Mouse (Mus musculus) gastrocnemius, postnatal 10 days (tissue): ENCODE results near the gene Mapre3. TPM values are rescaled to one million over a fixed set of nuclear protein-coding genes. Genes with fewer than 3 reads are reported as not detected.

Experiments
- total RNA-seq, 2 experiments: library from RNA; stranded (reverse); gene quantifications; 2 replicates each; pipeline ENCODE4 v1.2.3; 2021

Gene Mapre3
- total RNA-seq, 2 experiments from 2014 or later, result 65.0 to 81.1 TPM

Other genes with a start within 250 kb of the Mapre3 start
- gene Kcnk3, start 226.5 kb upstream of the Mapre3 start, total RNA-seq, result 1 to 10 TPM; 1.2 to 1.8 TPM
- 10 to 100 TPM; 13.3 to 15.4 TPM for gene Slc35f6, start 166.7 kb upstream of the Mapre3 start, total RNA-seq
- gene Cenpa, start 147.9 kb upstream of the Mapre3 start, total RNA-seq, result 10 to 100 TPM; 16.7 to 17.2 TPM
- 1 to 10 TPM; 2.7 to 3.2 TPM for gene Dpysl5, start 103.1 kb upstream of the Mapre3 start, total RNA-seq
- gene Tmem214, start 53.4 kb downstream of the Mapre3 start, total RNA-seq, result 10 to 100 TPM; 40.4 to 46.9 TPM
- gene Agbl5, start 74.1 kb downstream of the Mapre3 start, total RNA-seq, result 1 to 10 TPM; 4.5 to 5.0 TPM
- gene Ost4, start 93.1 kb downstream of the Mapre3 start, total RNA-seq, result 100 to 1,000 TPM; 149 to 168 TPM
- 10 to 100 TPM; 42.2 to 60.5 TPM for gene Emilin1, start 98.8 kb downstream of the Mapre3 start, total RNA-seq
- 10 to 100 TPM; 27.9 TPM for gene Khk, start 106.8 kb downstream of the Mapre3 start, total RNA-seq
- 10 to 100 TPM in 1 of 2 experiments, 1 to 10 TPM in 1; 8.5 to 15.3 TPM for gene Cgref1, start 130.9 kb downstream of the Mapre3 start, total RNA-seq
- 10 to 100 TPM; 76.8 to 83.0 TPM for gene Preb, start 145.7 kb downstream of the Mapre3 start, total RNA-seq
- gene Tcf23, start 154.0 kb downstream of the Mapre3 start, total RNA-seq, result under 1 TPM; 0.09 to 0.28 TPM
- 10 to 100 TPM; 67.8 to 75.2 TPM for gene Atraid, start 233.7 kb downstream of the Mapre3 start, total RNA-seq
- gene Slc5a6, start 234.3 kb downstream of the Mapre3 start, total RNA-seq, result 1 to 10 TPM; 2.9 to 3.5 TPM
- 10 to 100 TPM; 20.0 to 29.6 TPM for gene Cad, start 240.1 kb downstream of the Mapre3 start, total RNA-seq